Mouse (Mus musculus): ENCODE measurements around the gene Ptger4. TPM values are rescaled to one million over a fixed set of nuclear protein-coding genes. Genes with fewer than 3 reads are reported as not detected.
A peak's percentile ranks its signal among the peaks of the same experiment; 100 is the strongest.

Ptger4 gene
- total and polyA plus RNA-seq, 3 experiments, result 4.4 to 6.5 (median 4.7) TPM

DNA sequence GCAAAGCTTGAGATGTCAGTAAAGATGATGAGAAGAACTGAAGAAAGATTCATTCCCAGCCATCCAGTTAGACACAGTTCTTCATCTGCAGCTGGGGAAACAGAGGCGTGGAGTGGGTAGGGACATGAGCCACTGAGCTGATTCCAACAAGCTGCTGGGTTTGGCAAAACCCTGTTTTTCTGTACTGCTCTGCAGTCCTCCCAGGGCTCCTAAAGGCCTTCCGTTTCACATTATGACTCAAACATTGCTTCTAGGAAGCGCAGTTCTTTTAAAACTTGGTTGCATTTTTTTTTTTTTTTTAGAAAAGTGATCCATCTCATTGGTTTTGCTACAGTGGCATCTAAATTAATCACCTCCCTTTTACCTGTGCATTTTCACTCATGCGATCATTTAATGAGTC is 5.4 kb downstream of the Ptger4 start:
- no peak for DNase-seq (ENCODE audit: extremely low read depth)
- 0 out of 2 replicates have a peak overlapping the region, but pooled peaks have one; percentile 13 for H3K9ac ChIP-seq (ENCODE audit: insufficient read depth, low read depth)
- dilution Hi-C loops (cut with MboI; ENCODE audit: extremely low pct_ligation_motif_present, extremely low pct_unique_long_range_greater_than_20kb, low sequenced_read_pairs) (no loop called here), in situ Hi-C loops (cut with MboI; ENCODE audit: low pct_ligation_motif_present, low pct_unique_long_range_greater_than_20kb, low sequenced_read_pairs) (loop anchor here (25.0 kb wide), 3 partner anchors 374 to 974 kb away; no protein-coding TSS in a partner anchor)
- TF ChIP-seq IRF4 (IDR thresholded peaks at IDR 0.05; ENCODE audit: low read depth, low read length) (peak; percentile 86), MEF2A (IDR thresholded peaks at IDR 0.05; ENCODE audit: borderline replicate concordance, low read depth, low read length) (no peak), ETS1 (conservative IDR thresholded peaks at IDR 0.05; ENCODE audit: low read depth, low read length) (peak; percentile 52; the same call in 1 of the 2 replicates), JUN (IDR thresholded peaks at IDR 0.05; ENCODE audit: insufficient read depth, low read depth, low read length) (peak; percentile 37; the same call in 1 of the 2 replicates), JUND (conservative IDR thresholded peaks at IDR 0.05; ENCODE audit: low read depth, low read length) (peak; percentile 74), ZNF384 (IDR thresholded peaks at IDR 0.05; ENCODE audit: low read depth, low read length) (peak; percentile 93), SIN3A (IDR thresholded peaks at IDR 0.05; ENCODE audit: low read length) (no peak), EP300 (IDR thresholded peaks at IDR 0.05; ENCODE audit: low read length) (peak; percentile 44)
- H3K27me3 ChIP-seq (replicated peaks), result no peaks in the 10 kb centered on the region
- H3K27ac ChIP-seq (ENCODE audit: insufficient read depth, low read depth), result no peak overlapping the region
- peaks cover 6 to 20% of the 10 kb centered on the region in 2 experiments for H3K36me3 ChIP-seq (replicated peaks in 1 of 2; ENCODE audit: control insufficient read depth in 1 of 2, insufficient read depth in 1 of 2, low read length in 1 of 2)
- H3K79me2 ChIP-seq (replicated peaks; ENCODE audit: control insufficient read depth, extremely low read depth, insufficient read depth, poor library complexity, severe bottlenecking), result peaks cover 12% of the 10 kb centered on the region
- H3K9me3 ChIP-seq (replicated peaks; ENCODE audit: low read length), result no peaks in the 10 kb centered on the region
- H3K4me1 ChIP-seq (ENCODE audit: control insufficient read depth in 1 of 2, insufficient read depth in 2 of 2), result peaks cover 15 to 51% of the 10 kb centered on the region in 2 experiments; a peak in 3 of 4 replicates
- H3K4me2 ChIP-seq (ENCODE audit: insufficient read depth, low read depth, poor library complexity, severe bottlenecking), result 0 out of 2 replicates have a peak overlapping the region, but pooled peaks have one; percentile 54
- H3K4me3 ChIP-seq (replicated peaks in 1 of 3; ENCODE audit: low read depth in 2 of 3, low read length in 2 of 3, poor library complexity in 1 of 3), result no peak overlapping the region

DNA sequence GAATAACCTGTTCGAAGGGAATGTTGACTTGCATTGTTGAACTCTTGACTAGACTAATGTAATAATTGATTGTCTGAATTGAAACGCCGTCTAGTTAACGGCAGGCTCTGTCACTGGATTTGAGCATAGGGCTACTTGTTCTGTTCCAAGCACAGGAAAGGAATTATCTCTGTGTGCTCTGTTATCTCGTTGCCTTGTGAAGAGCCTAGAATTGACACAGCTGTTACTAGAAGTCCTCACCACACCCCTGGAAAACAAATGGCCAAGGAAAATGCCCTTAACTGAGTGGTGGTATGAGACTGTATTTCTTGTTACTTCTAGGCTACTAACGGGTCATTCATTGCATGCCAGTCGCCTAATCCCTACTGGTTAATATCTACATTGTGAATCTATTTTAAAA is 5.9 kb downstream of the Ptger4 start:
- Histone ChIP-seq H3K9ac (ENCODE audit: insufficient read depth, low read depth) (0 out of 2 replicates have a peak overlapping the region, but pooled peaks have one; percentile 13), H3K36me3 (replicated peaks in 1 of 2; ENCODE audit: control insufficient read depth in 1 of 2, insufficient read depth in 1 of 2, low read length in 1 of 2) (peaks cover 9 to 24% of the 10 kb centered on the region in 2 experiments), H3K4me3 (replicated peaks in 1 of 3; ENCODE audit: low read depth in 2 of 3, low read length in 2 of 3, poor library complexity in 1 of 3) (no peak overlapping the region), H3K4me1 (ENCODE audit: control insufficient read depth in 1 of 2, insufficient read depth in 2 of 2) (peaks cover 15 to 46% of the 10 kb centered on the region in 2 experiments; a peak in 3 of 4 replicates), H3K79me2 (replicated peaks; ENCODE audit: control insufficient read depth, extremely low read depth, insufficient read depth, poor library complexity, severe bottlenecking) (peaks cover 12% of the 10 kb centered on the region), H3K9me3 (replicated peaks; ENCODE audit: low read length) (no peaks in the 10 kb centered on the region), H3K27ac (ENCODE audit: insufficient read depth, low read depth) (no peak overlapping the region; the same call in 1 of the 2 replicates), H3K4me2 (ENCODE audit: insufficient read depth, low read depth, poor library complexity, severe bottlenecking) (peak overlapping the region; percentile 54), H3K27me3 (replicated peaks) (no peaks in the 10 kb centered on the region)
- in situ Hi-C loops (cut with MboI; ENCODE audit: low pct_ligation_motif_present, low pct_unique_long_range_greater_than_20kb, low sequenced_read_pairs), result loop anchor here (25.0 kb wide), 3 partner anchors 374 to 974 kb away; no protein-coding TSS in a partner anchor
- TF ChIP-seq IRF4 (IDR thresholded peaks at IDR 0.05; ENCODE audit: low read depth, low read length) (no peak), USF1 (IDR thresholded peaks at IDR 0.05; ENCODE audit: low read depth, low read length) (no peak), SIN3A (IDR thresholded peaks at IDR 0.05; ENCODE audit: low read length) (0 out of 2 replicates have a peak, but pooled peaks have one; percentile 0), GABPA (IDR thresholded peaks at IDR 0.05; ENCODE audit: insufficient replicate concordance, low read depth, low read length) (no peak), JUND (conservative IDR thresholded peaks at IDR 0.05; ENCODE audit: low read depth, low read length) (no peak), MXI1 (IDR thresholded peaks at IDR 0.05; ENCODE audit: low read depth, low read length) (no peak), ZNF384 (IDR thresholded peaks at IDR 0.05; ENCODE audit: low read depth, low read length) (no peak), NELFE (IDR thresholded peaks at IDR 0.05; ENCODE audit: low read depth, low read length) (no peak)
- dilution Hi-C loops (cut with MboI; ENCODE audit: extremely low pct_ligation_motif_present, extremely low pct_unique_long_range_greater_than_20kb, low sequenced_read_pairs), result no loop called here
- DNase-seq (ENCODE audit: extremely low read depth), result no peak
